Mouse (Mus musculus): ENCODE measurements around the gene Afap1l2. TPM values are rescaled to one million over a fixed set of nuclear protein-coding genes. Genes with fewer than 3 reads are reported as not detected.
A peak's percentile ranks its signal among the peaks of the same experiment; 100 is the strongest.

Gene Afap1l2
- polyA plus RNA-seq, 1 experiment from 2014 or later = 3.8 TPM

DNA sequence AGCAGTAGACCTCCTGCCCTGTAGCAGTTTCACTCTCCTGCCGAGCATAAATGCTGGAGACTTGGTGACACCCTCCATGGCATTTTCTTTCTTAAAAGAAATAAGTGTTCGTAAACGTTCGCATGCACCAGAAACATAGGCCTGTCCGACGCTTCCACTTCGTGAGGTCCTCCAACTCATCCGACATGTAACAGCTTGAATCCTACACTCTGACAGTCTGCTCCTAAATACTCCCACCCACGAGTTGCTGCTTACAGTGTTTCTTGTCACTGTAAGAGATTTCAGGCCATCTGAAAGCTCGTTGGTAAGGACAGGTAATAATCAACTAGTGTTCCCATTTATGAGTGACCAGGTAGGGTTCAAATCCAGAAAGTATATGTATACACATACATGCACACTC lies 120.1 kb downstream of the Afap1l2 start:
- Histone ChIP-seq H3K27me3 (ENCODE audit: insufficient read depth, poor library complexity, severe bottlenecking) (no peaks in the 10 kb centered on the region), H3K4me1 (replicated peaks) (peaks cover 8% of the 10 kb centered on the region), H3K9me3 (no peaks in the 10 kb centered on the region), H3K27ac (no peak overlapping the region), H3K36me3 (no peaks in the 10 kb centered on the region), H3K4me3 (no peak overlapping the region)
- DNase-seq (ENCODE audit: low spot score) = no peak
- WGBS = 91% methylated on average over 10 of the region's 10 CpGs

DNA sequence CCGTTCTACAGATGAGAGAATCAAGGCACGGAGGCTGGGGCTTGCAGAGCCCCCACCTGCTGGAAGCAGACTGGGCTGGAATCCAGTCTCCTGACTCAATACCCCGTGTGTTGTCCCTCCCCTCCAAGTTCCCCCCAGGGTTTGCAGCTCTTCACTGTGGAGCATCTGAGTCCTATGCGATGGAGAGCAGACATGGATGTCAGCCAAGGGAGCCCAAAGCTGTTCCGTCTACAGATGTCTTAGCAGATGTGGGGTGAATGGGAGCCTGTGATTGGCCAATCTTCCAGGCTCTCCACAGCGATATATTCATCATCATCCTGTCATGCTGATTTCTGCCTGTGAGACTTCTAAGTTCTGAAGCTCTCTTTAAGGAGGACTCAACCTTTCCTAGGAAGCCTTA lies 130.7 kb downstream of the Afap1l2 start:
- no peak for DNase-seq (ENCODE audit: low spot score)
- Histone ChIP-seq H3K9me3 (no peaks in the 10 kb centered on the region), H3K4me3 (no peak overlapping the region), H3K27ac (no peak overlapping the region), H3K27me3 (ENCODE audit: insufficient read depth, poor library complexity, severe bottlenecking) (peaks cover 72% of the 10 kb centered on the region), H3K36me3 (no peaks in the 10 kb centered on the region), H3K4me1 (replicated peaks) (peaks cover 39% of the 10 kb centered on the region)
- 81% methylated on average over 6 of the region's 6 CpGs for WGBS

DNA sequence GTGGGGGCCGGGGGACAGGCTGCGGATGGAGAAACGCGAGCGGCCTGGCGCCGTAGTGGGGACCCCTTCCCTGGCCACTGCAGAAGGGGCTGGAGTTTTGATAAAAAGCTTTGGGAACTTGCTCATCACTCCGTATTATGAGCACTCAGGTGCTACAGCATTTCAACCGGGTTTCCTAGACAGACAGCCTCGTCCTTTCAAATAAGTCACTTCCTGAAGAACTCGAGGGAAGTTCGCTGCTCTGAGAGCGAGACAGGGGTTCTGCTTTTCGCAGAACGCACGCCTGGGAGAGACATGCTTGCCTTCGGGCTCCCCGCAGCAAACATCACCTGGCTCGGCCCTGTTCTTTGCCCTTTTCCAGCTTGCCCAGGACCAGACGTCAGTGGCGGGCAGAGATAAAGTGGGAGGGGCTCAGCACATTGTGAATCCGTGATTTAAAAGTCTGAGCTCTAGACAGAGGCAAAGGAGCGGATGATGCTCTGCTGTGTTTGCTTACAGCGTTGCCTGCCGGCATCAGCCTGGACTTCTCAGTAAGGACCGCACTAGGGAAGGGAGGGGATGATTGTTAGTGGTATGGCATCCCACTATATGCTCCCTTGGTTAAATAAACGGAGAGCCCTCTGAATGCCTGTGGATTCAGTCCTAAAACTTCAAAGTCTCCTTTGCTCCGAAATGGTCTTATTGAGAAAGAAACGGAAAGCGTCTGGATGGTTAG lies 133.3 kb downstream of the Afap1l2 start:
- DNase-seq (ENCODE audit: low spot score) = peak; percentile 39
- Histone ChIP-seq H3K36me3 (no peaks in the 10 kb centered on the region), H3K4me1 (replicated peaks) (peaks cover 17% of the 10 kb centered on the region), H3K4me3 (peak overlapping the region; percentile 59), H3K27me3 (ENCODE audit: insufficient read depth, poor library complexity, severe bottlenecking) (peaks cover 91% of the 10 kb centered on the region), H3K27ac (peak overlapping the region; percentile 60), H3K9me3 (no peaks in the 10 kb centered on the region)
- WGBS = 9% methylated on average over 30 of the region's 30 CpGs

DNA sequence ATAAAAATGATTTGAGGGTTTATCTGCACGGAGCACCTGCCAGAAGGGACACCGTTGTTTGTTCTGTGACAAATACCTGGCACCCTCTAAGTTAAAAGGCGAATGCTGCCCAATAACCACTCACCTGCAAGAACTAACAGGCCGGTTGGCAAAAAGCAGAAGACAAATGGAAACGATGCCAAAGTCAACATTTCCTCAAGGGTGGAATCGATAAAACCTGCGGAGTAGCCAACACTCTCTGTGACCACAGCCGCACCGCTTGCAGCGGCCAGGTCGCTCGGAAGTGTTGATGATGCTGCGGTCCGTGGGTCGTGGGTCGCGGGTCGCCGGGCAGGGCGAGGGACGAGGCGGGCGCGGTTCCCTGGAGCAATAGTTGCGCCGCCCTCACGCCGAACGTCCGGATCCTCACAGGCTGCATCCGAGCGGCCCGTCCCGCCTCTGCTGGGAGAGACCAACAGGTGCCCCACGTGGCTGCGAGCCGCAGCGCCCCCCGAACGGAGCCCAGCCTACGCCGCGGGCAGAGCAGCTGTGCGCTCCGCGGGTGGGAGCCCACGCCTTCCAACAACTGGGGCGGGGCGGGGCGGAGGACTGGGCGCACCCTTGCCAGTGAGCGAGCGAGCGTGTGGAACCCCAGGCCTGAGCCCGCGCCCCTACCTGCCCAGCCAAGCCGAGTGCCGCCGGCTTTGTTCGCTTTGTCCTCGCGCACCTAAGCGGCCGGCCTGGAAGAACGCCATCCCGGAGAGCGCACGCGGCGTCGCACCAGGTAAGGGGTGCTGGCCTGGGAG lies 134.0 kb downstream of the Afap1l2 start, which contains the start of gene Vwa2:
TSS of gene Vwa2 (plus strand) at position 434 of the 785 bp plus-strand sequence.
- Histone ChIP-seq H3K9me3 (no peaks in the 10 kb centered on the region), H3K27me3 (ENCODE audit: insufficient read depth, poor library complexity, severe bottlenecking) (peaks cover 87% of the 10 kb centered on the region), H3K27ac (peak within 1 kb of the TSS; percentile 60), H3K36me3 (no peaks in the 10 kb centered on the region), H3K4me1 (replicated peaks) (peaks cover 14% of the 10 kb centered on the region), H3K4me3 (peak within 1 kb of the TSS; percentile 59)
- whole genome bisulfite sequencing = 2% methylated on average over 71 of the region's 71 CpGs
- peak; percentile 60 for DNase-seq (ENCODE audit: low spot score)

DNA sequence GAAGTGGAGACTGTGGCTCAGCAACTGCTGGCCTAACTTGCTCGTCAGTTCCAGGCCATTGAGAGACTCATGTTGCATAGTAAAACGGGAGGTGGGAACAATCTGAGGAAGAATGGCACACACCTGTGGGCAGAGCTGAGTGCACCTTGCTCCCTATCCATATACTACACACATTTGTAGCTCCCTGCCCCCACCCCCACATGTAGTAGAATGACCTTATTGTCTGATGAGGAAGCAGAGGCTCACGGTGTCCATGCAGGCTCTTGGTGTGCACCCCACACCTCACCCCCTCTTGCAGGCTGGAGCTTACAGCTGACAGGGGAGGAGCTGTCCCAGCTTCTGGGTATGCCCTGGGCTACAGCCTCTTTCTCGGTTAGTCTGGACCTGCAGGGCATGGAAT lies 140.3 kb downstream of the Afap1l2 start:
- Histone ChIP-seq H3K27me3 (ENCODE audit: insufficient read depth, poor library complexity, severe bottlenecking) (peaks cover 26% of the 10 kb centered on the region), H3K27ac (no peak overlapping the region), H3K36me3 (no peaks in the 10 kb centered on the region), H3K4me1 (replicated peaks) (peaks cover 9% of the 10 kb centered on the region), H3K4me3 (no peak overlapping the region), H3K9me3 (no peaks in the 10 kb centered on the region)
- no peak for DNase-seq (ENCODE audit: low spot score)
- WGBS = 72% methylated on average over 4 of the region's 4 CpGs

Other genes starting within 250 kb of the Afap1l2 start
- gene Ccdc186, start 186.0 kb downstream of the Afap1l2 start, polyA plus RNA-seq (2016; fragmentation: Nextera tagmentation; extraction: Ambion mirVana) = 13.0 and 17.2 TPM in 2 replicates
- gene Tdrd1, start 182.0 kb downstream of the Afap1l2 start, polyA plus RNA-seq (2016; fragmentation: Nextera tagmentation; extraction: Ambion mirVana) = 0.52 and 0.75 TPM in 2 replicates
- 0.65 and 2.5 TPM in 2 replicates for gene Vwa2, start 134.0 kb downstream of the Afap1l2 start, polyA plus RNA-seq (2016; fragmentation: Nextera tagmentation; extraction: Ambion mirVana)